Mouse (Mus musculus) cerebellum, adult 2 months (tissue): Measurements from ENCODE around the gene Pde3a.

Experiments
- CTCF ChIP-seq: fragments of 200-500 bp; IDR thresholded peaks from 2 replicates; pipeline ENCODE4 v1.5.1; 2011; ENCODE audit warnings: low read depth, mild to moderate bottlenecking, control low read depth, low read length, moderate library complexity, borderline replicate concordance; ENCODE audit not compliant: insufficient read depth
- POLR2A ChIP-seq: fragments of 200-500 bp; IDR thresholded peaks from 2 replicates; pipeline ENCODE4 v1.6.1; 2011; ENCODE audit warnings: low read length, control low read depth, borderline replicate concordance; ENCODE audit not compliant: insufficient read depth

DNA sequence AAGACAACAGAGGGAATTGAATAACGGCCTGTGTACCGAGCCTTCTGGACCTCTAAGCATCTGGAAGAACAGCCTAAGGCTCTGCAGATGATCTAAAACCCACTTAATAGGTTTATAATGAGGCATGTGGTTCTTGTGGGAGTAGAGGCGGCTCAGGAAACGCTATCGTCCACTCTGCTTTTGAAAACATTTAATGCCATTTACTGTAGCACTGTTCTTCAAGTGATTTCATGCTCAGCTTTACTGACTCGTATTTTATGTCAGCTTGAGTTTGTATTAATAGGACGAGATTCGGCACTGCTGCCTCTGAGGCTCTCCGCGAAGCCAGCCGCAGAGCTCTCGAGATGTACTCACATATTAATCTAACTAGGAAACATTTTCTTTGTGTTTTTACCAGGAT is 131.9 kb downstream of the Pde3a start:
- TF ChIP-seq CTCF (no peak), POLR2A (no peak)
